Mouse (Mus musculus) midbrain, embryonic 15.5 days (tissue): ENCODE data around the gene Fam71a. TPM values are rescaled to one million over a fixed set of nuclear protein-coding genes. Genes with fewer than 3 reads are reported as not detected.

ENCODE experiments used
- ATAC-seq: fragments of 200-750 bp; cut with Nextera tagmentation; replicated peaks from 2 replicates; pipeline ENCODE4 v1.8.0; 2017; ENCODE audit warnings: moderate TSS enrichment
- H3K27ac ChIP-seq: fragments of 300-500 bp; sonication (generic); 2 replicates; pipeline ENCODE4 v1.5.1; 2015; ENCODE audit warnings: mild to moderate bottlenecking, inconsistent platforms
- H3K27me3 ChIP-seq: fragments of 300-500 bp; sonication (generic); replicated peaks from 2 replicates; pipeline ENCODE4 v1.6.1; 2015; ENCODE audit warnings: inconsistent platforms
- H3K36me3 ChIP-seq: fragments of 300-500 bp; sonication (generic); replicated peaks from 2 replicates; pipeline ENCODE4 v1.6.1; 2015; ENCODE audit warnings: inconsistent platforms
- H3K4me1 ChIP-seq: fragments of 300-500 bp; sonication (generic); 2 replicates; pipeline ENCODE4 v1.6.1; 2015; ENCODE audit warnings: inconsistent platforms
- H3K4me2 ChIP-seq: fragments of 300-500 bp; sonication (generic); 2 replicates; pipeline ENCODE4 v1.6.1; 2015; ENCODE audit warnings: inconsistent platforms, mild to moderate bottlenecking, moderate library complexity
- H3K4me3 ChIP-seq: fragments of 300-500 bp; sonication (generic); 2 replicates; pipeline ENCODE4 v1.5.1; 2015; ENCODE audit warnings: mild to moderate bottlenecking, inconsistent platforms
- H3K9ac ChIP-seq: fragments of 300-500 bp; sonication (generic); 2 replicates; pipeline ENCODE4 v1.6.1; 2015; ENCODE audit warnings: mild to moderate bottlenecking, inconsistent platforms
- H3K9me3 ChIP-seq: fragments of 300-500 bp; sonication (generic); 2 replicates; pipeline ENCODE4 v1.6.1; 2016; ENCODE audit warnings: inconsistent platforms
- whole genome bisulfite sequencing: fragments of 180-500 bp; shearing (Covaris S2); methylation state at CpG from one replicate; pipeline ENCODE4 v1.1.7; 2015; ENCODE audit warnings: mixed read lengths; 5-methylcytosine and 5-hydroxymethylcytosine counted together
- polyA plus RNA-seq: library from polyadenylated mRNA; unstranded; fragments of >200 nt; fragmentation: Nextera tagmentation; extraction: Ambion mirVana; gene quantifications from 2 replicates; pipeline ENCODE4 v1.2.1, GENCODE M21; 2015

Gene Fam71a
- polyA plus RNA-seq, 1 experiment from 2014 or later: not detected

DNA sequence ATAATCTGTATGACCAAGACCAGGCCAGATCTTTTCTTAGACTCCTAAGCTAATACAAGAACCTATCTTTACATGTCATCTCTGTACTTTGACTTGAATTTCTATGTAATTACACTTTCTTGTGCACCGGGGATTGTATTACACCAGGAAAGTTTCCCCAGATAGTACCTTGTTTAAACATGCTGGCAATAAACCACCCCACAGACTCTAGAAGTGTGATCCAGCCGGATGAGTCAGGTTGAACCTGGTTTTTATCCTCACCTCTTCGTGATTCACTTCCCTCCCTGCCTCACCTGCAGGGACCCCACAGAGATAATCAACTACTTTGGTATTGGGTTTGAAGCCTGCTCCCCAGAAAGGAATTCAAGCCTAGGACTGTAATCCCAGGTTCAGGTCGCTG, 29.2 kb downstream of the Fam71a start:
- 62% methylated on average over 4 of the region's 4 CpGs for WGBS
- Histone ChIP-seq H3K4me3 (no peak overlapping the region), H3K4me2 (no peak overlapping the region), H3K9ac (no peak overlapping the region), H3K4me1 (no peaks in the 10 kb centered on the region), H3K36me3 (no peaks in the 10 kb centered on the region), H3K27ac (no peak overlapping the region), H3K27me3 (no peaks in the 10 kb centered on the region), H3K9me3 (no peaks in the 10 kb centered on the region)
- ATAC-seq: no peak

- no peaks in the 10 kb centered on the region for H3K27me3 ChIP-seq
- H3K4me1 ChIP-seq: no peaks in the 10 kb centered on the region
- no peak for ATAC-seq
- H3K36me3 ChIP-seq: no peaks in the 10 kb centered on the region
- no peak overlapping the region for H3K27ac ChIP-seq
- H3K9ac ChIP-seq: no peak overlapping the region
- no peak overlapping the region for H3K4me2 ChIP-seq
- WGBS: 73% methylated on average over 5 of the region's 5 CpGs
- no peak overlapping the region for H3K4me3 ChIP-seq
- no peaks in the 10 kb centered on the region for H3K9me3 ChIP-seq
Measured at GRCm38 (mm10) chr1:191132934-191133333, 31.7 kb downstream of the Fam71a start.

- no peak overlapping the region for H3K4me3 ChIP-seq
- H3K9ac ChIP-seq: no peak overlapping the region
- no peak overlapping the region for H3K4me2 ChIP-seq
- no peaks in the 10 kb centered on the region for H3K27me3 ChIP-seq
- no peak overlapping the region for H3K27ac ChIP-seq
- H3K9me3 ChIP-seq: no peaks in the 10 kb centered on the region
- WGBS: 47% methylated on average over 5 of the region's 5 CpGs
- no peak for ATAC-seq
- no peaks in the 10 kb centered on the region for H3K4me1 ChIP-seq
- no peaks in the 10 kb centered on the region for H3K36me3 ChIP-seq
Measured at GRCm38 (mm10) chr1:191132240-191132639, 32.4 kb downstream of the Fam71a start.

GRCm38 (mm10) chr1:191131692-191132091, 32.9 kb downstream of the Fam71a start:
- Histone ChIP-seq H3K4me3 (no peak overlapping the region), H3K4me1 (no peaks in the 10 kb centered on the region), H3K27ac (no peak overlapping the region), H3K4me2 (no peak overlapping the region), H3K36me3 (no peaks in the 10 kb centered on the region), H3K9ac (no peak overlapping the region), H3K9me3 (no peaks in the 10 kb centered on the region), H3K27me3 (no peaks in the 10 kb centered on the region)
- 92% methylated on average over 2 of the region's 2 CpGs for WGBS
- ATAC-seq: no peak

DNA sequence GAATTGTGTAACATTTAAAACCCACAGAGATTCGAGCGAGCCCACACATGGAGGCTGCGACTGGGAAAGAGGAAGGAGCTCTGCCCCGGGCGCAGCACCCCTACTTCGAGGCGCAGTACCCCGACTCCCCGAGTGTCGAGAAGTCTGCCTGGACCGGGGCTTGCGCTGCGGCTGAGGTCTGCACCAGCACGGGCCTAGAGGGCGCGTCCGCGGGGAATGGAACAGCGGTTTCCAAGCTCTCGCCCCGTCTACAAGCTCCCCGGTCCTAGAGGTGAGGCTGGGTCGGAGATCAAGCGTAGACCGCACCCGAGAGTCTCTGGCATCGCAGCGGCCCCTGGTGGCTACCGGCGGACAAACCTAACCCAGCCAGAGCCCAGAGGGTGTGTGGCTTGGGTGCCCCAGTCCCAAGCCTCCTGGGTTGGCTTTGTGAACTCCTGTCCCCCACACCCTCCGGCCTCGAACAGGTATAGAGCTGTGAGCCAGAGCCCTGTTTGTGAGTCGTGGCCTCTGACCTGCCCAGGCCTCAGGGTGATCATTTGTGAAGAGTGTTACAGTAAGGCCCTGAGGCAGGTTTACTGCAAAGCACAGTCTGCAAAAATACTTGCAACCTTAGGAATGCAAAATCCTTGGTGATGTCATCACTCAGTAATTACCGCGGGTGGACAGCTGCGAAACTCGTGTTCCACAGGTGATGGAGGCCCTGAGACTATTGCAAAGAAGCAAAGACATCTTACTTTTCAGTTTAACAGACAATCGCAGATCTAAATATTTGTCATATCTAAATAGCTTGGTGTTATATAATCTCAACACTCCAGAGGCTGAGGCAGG, 38.6 kb downstream of the Fam71a start:
- no peaks in the 10 kb centered on the region for H3K9me3 ChIP-seq
- WGBS: 20% methylated on average over 38 of the region's 38 CpGs
- ATAC-seq: peak; percentile 30
- H3K27ac ChIP-seq: no peak overlapping the region
- H3K4me3 ChIP-seq: peak overlapping the region; percentile 18
- peak overlapping the region; percentile 48 for H3K4me2 ChIP-seq
- H3K36me3 ChIP-seq: no peaks in the 10 kb centered on the region
- no peaks in the 10 kb centered on the region for H3K27me3 ChIP-seq
- H3K9ac ChIP-seq: no peak overlapping the region
- H3K4me1 ChIP-seq: no peaks in the 10 kb centered on the region

DNA sequence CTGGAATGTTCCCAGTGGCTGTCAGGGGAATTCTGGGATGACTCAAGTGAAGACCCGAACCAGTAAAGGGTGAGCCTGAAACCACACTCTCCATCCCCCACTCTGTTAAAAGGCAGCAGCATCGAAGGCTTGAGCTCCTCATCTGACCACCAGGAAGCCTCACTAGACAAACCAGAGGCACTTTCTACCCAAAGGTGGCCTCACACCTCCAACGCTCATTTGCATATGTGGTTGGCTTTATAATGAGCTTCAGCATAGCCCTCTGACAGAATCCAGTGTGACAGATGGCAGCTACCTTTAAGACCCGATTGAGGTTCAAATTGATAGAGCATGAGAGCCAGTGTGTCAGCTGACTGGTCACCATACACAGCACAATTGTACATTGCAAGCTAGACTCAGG, 40.3 kb downstream of the Fam71a start:
- no peak overlapping the region for H3K4me2 ChIP-seq
- no peak overlapping the region for H3K9ac ChIP-seq
- H3K9me3 ChIP-seq: no peaks in the 10 kb centered on the region
- H3K27ac ChIP-seq: no peak overlapping the region
- WGBS: 74% methylated on average over 4 of the region's 4 CpGs
- H3K4me3 ChIP-seq: no peak overlapping the region
- no peaks in the 10 kb centered on the region for H3K27me3 ChIP-seq
- H3K36me3 ChIP-seq: no peaks in the 10 kb centered on the region
- H3K4me1 ChIP-seq: no peaks in the 10 kb centered on the region
- no peak for ATAC-seq

- Histone ChIP-seq H3K4me1 (no peaks in the 10 kb centered on the region), H3K4me3 (no peak overlapping the region), H3K9ac (no peak overlapping the region), H3K9me3 (no peaks in the 10 kb centered on the region), H3K27me3 (no peaks in the 10 kb centered on the region), H3K4me2 (no peak overlapping the region), H3K27ac (no peak overlapping the region), H3K36me3 (no peaks in the 10 kb centered on the region)
- WGBS: 81% methylated on average over 2 of the region's 2 CpGs
- ATAC-seq: no peak
Measured at GRCm38 (mm10) chr1:191123696-191124095, 40.9 kb downstream of the Fam71a start.

- Histone ChIP-seq H3K36me3 (no peaks in the 10 kb centered on the region), H3K4me2 (no peak overlapping the region), H3K9ac (no peak overlapping the region), H3K4me1 (no peaks in the 10 kb centered on the region), H3K9me3 (no peaks in the 10 kb centered on the region), H3K27ac (no peak overlapping the region), H3K27me3 (no peaks in the 10 kb centered on the region), H3K4me3 (no peak overlapping the region)
- 70% methylated on average over 3 of the region's 3 CpGs for WGBS
- ATAC-seq: no peak
Measured at GRCm38 (mm10) chr1:191122744-191123143, 41.9 kb downstream of the Fam71a start.

GRCm38 (mm10) chr1:191115514-191116238, 48.9 kb downstream of the Fam71a start:
- no peak overlapping the region for H3K4me3 ChIP-seq
- 75% methylated on average over 11 of the region's 11 CpGs for WGBS
- no peak overlapping the region for H3K9ac ChIP-seq
- no peaks in the 10 kb centered on the region for H3K36me3 ChIP-seq
- no peak for ATAC-seq
- no peaks in the 10 kb centered on the region for H3K27me3 ChIP-seq
- no peaks in the 10 kb centered on the region for H3K9me3 ChIP-seq
- no peaks in the 10 kb centered on the region for H3K4me1 ChIP-seq
- H3K27ac ChIP-seq: no peak overlapping the region
- no peak overlapping the region for H3K4me2 ChIP-seq

DNA sequence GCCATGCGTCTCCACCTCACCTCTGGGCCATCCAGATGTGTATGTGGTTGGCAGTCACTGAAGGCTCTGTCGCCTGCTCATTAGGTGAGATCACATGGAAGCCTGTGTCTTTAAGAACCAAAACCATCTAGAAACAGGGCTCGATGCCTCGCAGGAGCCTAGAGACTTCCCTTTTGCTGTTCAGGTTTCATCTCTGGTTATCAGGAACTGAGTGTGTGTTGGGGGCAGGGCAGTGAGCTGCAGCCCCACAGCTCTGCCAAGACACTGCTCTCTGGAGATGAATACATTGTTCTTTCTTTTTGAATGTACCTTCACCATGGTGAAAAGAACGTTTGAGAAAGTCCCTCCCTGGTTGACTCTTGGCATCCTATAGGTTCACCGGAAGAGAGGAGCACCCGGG, 49.7 kb downstream of the Fam71a start:
- WGBS: 74% methylated on average over 7 of the region's 7 CpGs
- H3K9me3 ChIP-seq: no peaks in the 10 kb centered on the region
- no peak for ATAC-seq
- H3K4me3 ChIP-seq: no peak overlapping the region
- H3K27me3 ChIP-seq: no peaks in the 10 kb centered on the region
- H3K9ac ChIP-seq: no peak overlapping the region
- H3K27ac ChIP-seq: no peak overlapping the region
- no peak overlapping the region for H3K4me2 ChIP-seq
- H3K36me3 ChIP-seq: no peaks in the 10 kb centered on the region
- H3K4me1 ChIP-seq: no peaks in the 10 kb centered on the region
